Mouse (Mus musculus) heart, embryonic 13.5 days (tissue): ENCODE measurements around the gene Ubxn2a. TPM values are rescaled to one million over a fixed set of nuclear protein-coding genes. Genes with fewer than 3 reads are reported as not detected.

Source experiments
- polyA plus RNA-seq: library from polyadenylated mRNA; unstranded; fragments of >200 nt; fragmentation: Nextera tagmentation; extraction: Ambion mirVana; gene quantifications from 2 replicates; pipeline ENCODE4 v1.2.1, GENCODE M21; 2015

The Ubxn2a gene
- polyA plus RNA-seq, 1 experiment from 2014 or later = 25.8 TPM

Other genes starting within 250 kb of the Ubxn2a start
- 0.13 TPM in 1 of 2 replicates, not detected in the other for gene Fam228a, start 169.3 kb downstream of the Ubxn2a start, polyA plus RNA-seq
- 1.5 and 2.0 TPM in 2 replicates for gene Pfn4, start 138.7 kb downstream of the Ubxn2a start, polyA plus RNA-seq
- gene Fam228b, start 138.4 kb downstream of the Ubxn2a start, polyA plus RNA-seq = 2.8 TPM in 2 replicates
- 96.1 and 117 TPM in 2 replicates for gene Sf3b6, start 90.2 kb downstream of the Ubxn2a start, polyA plus RNA-seq
- gene Fkbp1b, start 66.1 kb downstream of the Ubxn2a start, polyA plus RNA-seq = 8.8 and 9.2 TPM in 2 replicates
- gene Wdcp, start 64.4 kb downstream of the Ubxn2a start, polyA plus RNA-seq = 14.7 and 17.0 TPM in 2 replicates
- 3.3 and 4.4 TPM in 2 replicates for gene Mfsd2b, start 33.3 kb downstream of the Ubxn2a start, polyA plus RNA-seq
- 6.1 and 6.4 TPM in 2 replicates for gene Atad2b, start 9.6 kb upstream of the Ubxn2a start, polyA plus RNA-seq